Mouse (Mus musculus) gastrocnemius, adult 2 months (tissue): ENCODE data around the gene Cyp2c38. TPM values are rescaled to one million over a fixed set of nuclear protein-coding genes. Genes with fewer than 3 reads are reported as not detected.
"Not testable (repeated sequence)": the region's sequence is repeated elsewhere in the genome, so short reads cannot be mapped to it uniquely, and the experiment has no call there.

ENCODE experiments used
- DNase-seq: peaks from one replicate; pipeline ENCODE4 v3.0.0; 2022
- H3K27ac ChIP-seq: fragments of 200-600 bp; 2 replicates; pipeline ENCODE4 v1.8.1; 2022; ENCODE audit warnings: mild to moderate bottlenecking
- H3K4me3 ChIP-seq: fragments of 200-600 bp; 2 replicates; pipeline ENCODE4 v1.8.1; 2022; ENCODE audit warnings: mild to moderate bottlenecking, moderate library complexity
- CTCF ChIP-seq: fragments of 200-600 bp; IDR thresholded peaks from 2 replicates; pipeline ENCODE4 v1.8.1; 2022; ENCODE audit warnings: antibody characterized with exemption, mild to moderate bottlenecking, moderate library complexity
- intact Hi-C: fragments of 180-260 bp; cut with DNase I; formaldehyde crosslinking; loops from one replicate; pipeline ENCODE4 v1.15.1; 2025
- long read RNA-seq, 2 experiments: library from polyadenylated mRNA; stranded (forward); transcript quantifications; one replicate each; pipeline ENCODE4 v2.0.0; 2021
- total RNA-seq, 2 experiments: library from RNA; stranded (reverse); gene quantifications; 2 replicates each; pipeline ENCODE4 v1.2.3; 2021

Cyp2c38 gene
- not detected for total RNA-seq
- long read RNA-seq, experiment 1: 0 reads
- long read RNA-seq, experiment 2: 0 reads

GRCm38 (mm10) chr19:39462941-39463340 is at the start of gene Cyp2c38:
Gene Cyp2c38 (minus strand): TSS chr19:39463075.
- no peak for TF ChIP-seq CTCF
- intact Hi-C loops: no loop called here
- H3K4me3 ChIP-seq: no peak within 1 kb of the TSS
- no peak for DNase-seq
- H3K27ac ChIP-seq: no peak within 1 kb of the TSS

- no peak within 1 kb of the TSS for H3K4me3 ChIP-seq
- no peak within 1 kb of the TSS for H3K27ac ChIP-seq
- intact Hi-C loops: no loop called here
- no peak for TF ChIP-seq CTCF
- DNase-seq: no peak
These were observed 47.7 kb upstream of the Cyp2c38 start, which contains the start of gene Cyp2c39 for GRCm38 (mm10) chr19:39510534-39510933. Gene Cyp2c39 (plus strand): TSS chr19:39510862.

GRCm38 (mm10) chr19:39509533-39509932 is 46.7 kb upstream of the Cyp2c38 start:
- no peak overlapping the region for H3K27ac ChIP-seq
- no peak overlapping the region for H3K4me3 ChIP-seq
- TF ChIP-seq CTCF: no peak
- intact Hi-C loops: no loop called here
- DNase-seq: no peak

- Histone ChIP-seq H3K4me3 (no peak overlapping the region), H3K27ac (no peak overlapping the region)
- DNase-seq: no peak
- intact Hi-C loops: no loop called here
- TF ChIP-seq CTCF: no peak
These were observed 43.5 kb upstream of the Cyp2c38 start for GRCm38 (mm10) chr19:39506341-39506740.

- H3K4me3 ChIP-seq, H3K27ac ChIP-seq, intact Hi-C loops, DNase-seq: not testable (repeated sequence)
These were observed 21.1 kb upstream of the Cyp2c38 start for GRCm38 (mm10) chr19:39483961-39484360.

GRCm38 (mm10) chr19:39463923-39464322 is 1.0 kb upstream of the Cyp2c38 start:
- no peak for DNase-seq
- no peak for TF ChIP-seq CTCF
- intact Hi-C loops: no loop called here
- Histone ChIP-seq H3K4me3 (no peak overlapping the region), H3K27ac (no peak overlapping the region)

Other genes with a start within 250 kb of the Cyp2c38 start
- gene Cyp2c29, start 193.7 kb downstream of the Cyp2c38 start, total RNA-seq: not detected
- gene Cyp2c39, start 47.8 kb upstream of the Cyp2c38 start, total RNA-seq: not detected
- not detected for gene Cyp2c67, start 186.0 kb upstream of the Cyp2c38 start, total RNA-seq